Mouse (Mus musculus) small intestine, adult 2 months (tissue): ENCODE results near the gene Zfp825. TPM values are rescaled to one million over a fixed set of nuclear protein-coding genes. Genes with fewer than 3 reads are reported as not detected.
"Not testable (repeated sequence)": the region's sequence is repeated elsewhere in the genome, so short reads cannot be mapped to it uniquely, and the experiment has no call there.

ENCODE experiments used
- H3K27ac ChIP-seq: fragments of 200-500 bp; 2 replicates; pipeline ENCODE4 v1.5.1; 2012; ENCODE audit warnings: low read depth, low read length, control low read depth, inconsistent platforms; ENCODE audit not compliant: insufficient read depth
- H3K27me3 ChIP-seq: fragments of 200-500 bp; 2 replicates; pipeline ENCODE4 v1.6.1; 2012; ENCODE audit warnings: mild to moderate bottlenecking, moderate library complexity, low read length, inconsistent platforms; ENCODE audit not compliant: control insufficient read depth, insufficient read depth
- H3K36me3 ChIP-seq: fragments of 200-500 bp; 2 replicates; pipeline ENCODE4 v1.6.1; 2012; ENCODE audit warnings: mild to moderate bottlenecking, low read length, control low read depth, inconsistent platforms; ENCODE audit not compliant: control insufficient read depth, insufficient read depth
- H3K4me1 ChIP-seq: fragments of 200-500 bp; 2 replicates; pipeline ENCODE4 v1.6.1; 2012; ENCODE audit warnings: low read length, inconsistent platforms, mixed read lengths; ENCODE audit not compliant: control insufficient read depth, insufficient read depth, insufficient read length
- H3K4me3 ChIP-seq: fragments of 200-500 bp; 2 replicates; pipeline ENCODE4 v1.5.1; 2012; ENCODE audit warnings: low read depth, mild to moderate bottlenecking, control low read depth, inconsistent platforms, low read length, moderate library complexity
- CTCF ChIP-seq: fragments of 200-500 bp; IDR thresholded peaks from 2 replicates; pipeline ENCODE4 v1.5.1; 2012; ENCODE audit warnings: low read depth, mild to moderate bottlenecking, control low read depth, inconsistent platforms, low read length, moderate library complexity, mixed read lengths; ENCODE audit not compliant: insufficient replicate concordance, insufficient read length; ENCODE audit errors: extremely low read depth
- POLR2A ChIP-seq: fragments of 200-500 bp; IDR thresholded peaks from 2 replicates; pipeline ENCODE4 v1.6.1; 2012; ENCODE audit warnings: low read depth, mild to moderate bottlenecking, control low read depth, inconsistent platforms, low read length, moderate library complexity
- WGBS: fragments of 180-500 bp; shearing (Covaris S2); methylation state at CpG from one replicate; pipeline ENCODE4 v1.1.7; 2018; 5-methylcytosine and 5-hydroxymethylcytosine counted together
- polyA plus RNA-seq: library from polyadenylated mRNA; depleted of rRNA; stranded (reverse); fragments of >200 nt; gene quantifications from 2 replicates; pipeline ENCODE4 v1.2.3, GENCODE M21; 2012; rRNA removed

Gene Zfp825
- polyA plus RNA-seq, result 0.10 and 0.18 TPM in 2 replicates

DNA sequence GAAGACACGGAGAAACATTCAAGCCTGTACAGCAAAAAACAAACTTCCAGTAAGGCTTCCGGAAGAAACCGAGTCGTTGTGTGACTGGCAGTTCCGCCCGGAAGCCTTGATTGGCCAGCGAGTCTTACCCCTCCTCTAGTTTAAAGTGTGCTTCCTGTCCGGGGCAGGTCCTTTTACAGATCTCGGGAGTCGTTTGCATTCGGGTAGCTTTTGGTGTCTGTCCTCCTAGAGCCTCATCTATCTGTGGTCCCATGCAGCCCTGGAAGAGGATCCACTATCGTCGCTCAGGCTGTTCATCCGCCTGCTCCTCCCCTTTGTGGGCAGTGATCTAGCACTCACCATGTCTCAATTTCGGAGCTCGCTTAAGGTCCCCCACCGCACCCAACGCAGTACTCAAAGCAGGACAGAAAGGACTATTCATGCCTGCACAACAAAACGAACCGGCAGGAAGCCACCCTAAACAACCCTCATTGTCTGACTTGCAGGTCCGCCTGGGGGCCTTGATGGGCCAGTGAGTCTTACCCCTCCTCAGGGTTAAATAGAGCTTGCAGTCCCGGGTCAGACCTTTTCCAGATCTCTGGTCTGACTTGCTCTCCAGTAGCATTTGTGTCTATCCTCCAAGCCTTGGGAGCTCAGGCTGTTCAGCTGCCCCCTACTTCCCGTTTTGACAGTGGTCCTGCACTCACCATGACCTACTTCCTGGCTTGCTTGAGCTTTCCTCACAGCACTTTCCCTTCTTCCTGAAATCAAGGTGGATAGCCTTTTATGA, at the start of gene Zfp825:
Zfp825 (minus strand) TSS at position 82 of the 769 bp plus-strand sequence.
- Histone ChIP-seq H3K4me3 (peak within 1 kb of the TSS; percentile 77), H3K27ac (peak within 1 kb of the TSS; percentile 69), H3K27me3 (no peaks in the 10 kb centered on the region), H3K36me3 (no peaks in the 10 kb centered on the region), H3K4me1 (peaks cover 2% of the 10 kb centered on the region; the same call in 1 of the 2 replicates)
- under 1% methylated on average over 23 of the region's 23 CpGs for WGBS
- TF ChIP-seq CTCF (no peak), POLR2A (peak; percentile 74)

GRCm38 (mm10) chr13:74535418-74535817, 41.6 kb upstream of the Zfp825 start:
- 93% methylated on average over 3 of the region's 3 CpGs for WGBS
- H3K27me3 ChIP-seq, H3K36me3 ChIP-seq, H3K4me3 ChIP-seq, H3K27ac ChIP-seq, H3K4me1 ChIP-seq: not testable (repeated sequence)

GRCm38 (mm10) chr13:74534864-74535263, 41.1 kb upstream of the Zfp825 start:
- not testable (repeated sequence) for H3K27ac ChIP-seq, H3K4me3 ChIP-seq, H3K27me3 ChIP-seq, H3K4me1 ChIP-seq, H3K36me3 ChIP-seq
- 6% methylated on average over 3 of the region's 3 CpGs for WGBS
- TF ChIP-seq CTCF, result peak; percentile 15; the same call in 1 of the 2 replicates

DNA sequence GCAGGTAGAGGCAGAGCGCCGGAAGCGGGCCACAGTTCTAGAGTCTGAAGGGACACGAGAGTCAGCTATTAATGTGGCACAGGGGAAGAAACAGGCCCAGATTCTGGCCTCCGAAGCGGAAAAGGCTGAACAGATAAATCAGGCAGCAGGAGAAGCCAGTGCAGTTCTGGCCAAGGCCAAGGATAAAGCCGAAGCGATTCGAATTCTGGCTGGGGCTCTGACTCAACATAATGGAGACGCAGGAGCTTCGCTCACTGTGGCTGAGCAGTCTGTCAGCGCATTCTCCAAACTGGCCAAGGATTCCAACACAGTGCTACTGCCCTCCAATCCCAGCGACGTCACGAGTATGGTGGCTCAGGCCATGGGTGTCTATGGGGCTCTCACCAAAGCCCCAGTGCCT, 40.3 kb upstream of the Zfp825 start:
- H3K4me1 ChIP-seq, result peaks cover 2% of the 10 kb centered on the region; the same call in 1 of the 2 replicates

DNA sequence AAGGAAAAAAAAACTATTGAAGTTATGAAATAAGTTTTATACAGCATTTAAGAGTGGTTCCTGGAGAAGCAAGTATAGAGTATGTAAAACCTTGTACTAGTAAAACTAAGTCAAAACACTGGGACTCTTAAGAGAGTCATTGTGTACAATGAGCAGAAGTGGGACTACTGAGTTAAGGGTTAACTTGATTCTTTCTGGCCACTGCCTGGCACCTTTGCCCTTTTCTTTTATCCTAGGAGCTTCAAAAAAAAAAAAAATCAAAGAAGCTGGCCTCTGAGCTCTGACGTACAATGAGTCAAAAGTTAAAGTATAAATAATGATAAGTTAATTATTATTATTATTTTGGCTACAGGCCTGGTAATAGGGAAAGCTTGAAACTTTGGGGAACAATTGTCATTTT, 37.5 kb upstream of the Zfp825 start:
- not testable (repeated sequence) for H3K4me1 ChIP-seq, H3K4me3 ChIP-seq, H3K36me3 ChIP-seq, H3K27ac ChIP-seq, H3K27me3 ChIP-seq
- WGBS, result 12% methylated on average over 1 of the region's 1 CpGs

More for the DNA sequence above, 40.3 kb upstream of the Zfp825 start:
- TF ChIP-seq CTCF (no peak), POLR2A (no peak)
- no peak overlapping the region for H3K4me3 ChIP-seq
- no peaks in the 10 kb centered on the region for H3K27me3 ChIP-seq
- H3K27ac ChIP-seq, result no peak overlapping the region
- no peaks in the 10 kb centered on the region for H3K36me3 ChIP-seq
- 97% methylated on average over 15 of the region's 15 CpGs for WGBS

DNA sequence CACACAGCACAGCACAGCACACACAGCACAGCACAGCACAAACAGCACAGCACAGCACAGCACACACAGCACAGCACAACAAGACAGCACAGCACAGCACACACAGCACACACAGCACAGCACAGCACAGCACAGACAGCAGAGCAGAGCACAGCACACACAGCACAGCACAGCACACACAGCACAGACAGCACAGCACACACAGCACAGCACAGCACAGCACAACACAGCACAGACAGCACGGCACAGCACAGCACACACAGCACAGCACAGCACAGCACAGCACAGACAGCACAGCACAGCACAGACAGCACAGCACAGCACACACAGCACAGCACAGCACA, 35.6 kb upstream of the Zfp825 start:
- not testable (repeated sequence) for H3K4me1 ChIP-seq, H3K4me3 ChIP-seq, H3K36me3 ChIP-seq, H3K27me3 ChIP-seq, H3K27ac ChIP-seq
- 19% methylated on average over 1 of the region's 1 CpGs for WGBS

GRCm38 (mm10) chr13:74528519-74529371, 35.0 kb upstream of the Zfp825 start:
- H3K36me3 ChIP-seq, H3K27me3 ChIP-seq, H3K27ac ChIP-seq, H3K4me3 ChIP-seq, H3K4me1 ChIP-seq: not testable (repeated sequence)
